Mouse (Mus musculus): ENCODE data around the gene Adam10. TPM values are rescaled to one million over a fixed set of nuclear protein-coding genes. Genes with fewer than 3 reads are reported as not detected.

Adam10 gene
- total RNA-seq, 2 experiments from 2014 or later = 66.8 to 68.4 TPM

- intact Hi-C loops (cut with DNase I) = no loop called here
- no peak for DNase-seq (ENCODE audit: low spot score in 2 of 2)
Measured at GRCm38 (mm10) chr9:70739998-70740397, 61.2 kb downstream of the Adam10 start.

GRCm38 (mm10) chr9:70751504-70752222 lies 72.9 kb downstream of the Adam10 start:
- no peak for DNase-seq (ENCODE audit: low spot score in 2 of 2)
- intact Hi-C loops (cut with DNase I) = no loop called here

- DNase-seq (ENCODE audit: low spot score in 2 of 2) = no peak
- intact Hi-C loops (cut with DNase I) = no loop called here
Measured at GRCm38 (mm10) chr9:70760974-70761373, 82.2 kb downstream of the Adam10 start.

GRCm38 (mm10) chr9:70775517-70775916 lies 96.7 kb downstream of the Adam10 start:
- intact Hi-C loops (cut with DNase I) = no loop called here
- DNase-seq (ENCODE audit: low spot score in 2 of 2) = no peak

- DNase-seq (ENCODE audit: low spot score in 2 of 2) = no peak
- intact Hi-C loops (cut with DNase I) = loop anchor here (10.0 kb wide), 1 partner anchor 213 kb away; no protein-coding TSS in a partner anchor
Measured at GRCm38 (mm10) chr9:70782191-70782590, 103.4 kb downstream of the Adam10 start.

GRCm38 (mm10) chr9:70788705-70789104 lies 109.9 kb downstream of the Adam10 start:
- peak; percentile 50 to 61 for DNase-seq (ENCODE audit: low spot score in 2 of 2)
- intact Hi-C loops (cut with DNase I) = loop anchor here (10.0 kb wide), 1 partner anchor 206 kb away; no protein-coding TSS in a partner anchor

- intact Hi-C loops (cut with DNase I) = no loop called here
- DNase-seq (ENCODE audit: low spot score in 2 of 2) = no peak
Measured at GRCm38 (mm10) chr9:70790621-70791020, 111.8 kb downstream of the Adam10 start.

- DNase-seq (ENCODE audit: low spot score in 2 of 2) = no peak
- intact Hi-C loops (cut with DNase I) = no loop called here
Measured at GRCm38 (mm10) chr9:70794643-70795438, 116.0 kb downstream of the Adam10 start.

GRCm38 (mm10) chr9:70795439-70795757 lies 116.6 kb downstream of the Adam10 start:
- intact Hi-C loops (cut with DNase I) = no loop called here
- no peak for DNase-seq (ENCODE audit: low spot score in 2 of 2)

- intact Hi-C loops (cut with DNase I) = no loop called here
Measured at GRCm38 (mm10) chr9:70800588-70801315, 122.0 kb downstream of the Adam10 start.

GRCm38 (mm10) chr9:70801761-70802160 lies 123.0 kb downstream of the Adam10 start:
- DNase-seq (ENCODE audit: low spot score in 2 of 2) = no peak
- intact Hi-C loops (cut with DNase I) = no loop called here

More at GRCm38 (mm10) chr9:70800588-70801315, 122.0 kb downstream of the Adam10 start:
- no peak for DNase-seq (ENCODE audit: low spot score in 2 of 2)

- no peak for DNase-seq (ENCODE audit: low spot score in 2 of 2)
- intact Hi-C loops (cut with DNase I) = no loop called here
Measured at GRCm38 (mm10) chr9:70802816-70803215, 124.0 kb downstream of the Adam10 start.

GRCm38 (mm10) chr9:70806069-70806468 lies 127.3 kb downstream of the Adam10 start:
- DNase-seq (ENCODE audit: low spot score in 2 of 2) = no peak
- intact Hi-C loops (cut with DNase I) = no loop called here

GRCm38 (mm10) chr9:70807714-70808113 lies 128.9 kb downstream of the Adam10 start:
- no peak for DNase-seq (ENCODE audit: low spot score in 2 of 2)

GRCm38 (mm10) chr9:70812551-70812950 lies 133.8 kb downstream of the Adam10 start:
- intact Hi-C loops (cut with DNase I) = no loop called here
- DNase-seq (ENCODE audit: low spot score in 2 of 2) = no peak

More at GRCm38 (mm10) chr9:70807714-70808113, 128.9 kb downstream of the Adam10 start:
- intact Hi-C loops (cut with DNase I) = no loop called here

GRCm38 (mm10) chr9:70816701-70817305 lies 138.0 kb downstream of the Adam10 start:
- intact Hi-C loops (cut with DNase I) = no loop called here
- DNase-seq (ENCODE audit: low spot score in 2 of 2) = peak; percentile 38 to 52

GRCm38 (mm10) chr9:70817396-70817795 lies 138.6 kb downstream of the Adam10 start:
- no peak for DNase-seq (ENCODE audit: low spot score in 2 of 2)
- intact Hi-C loops (cut with DNase I) = no loop called here

- intact Hi-C loops (cut with DNase I) = no loop called here
Measured at GRCm38 (mm10) chr9:70818739-70819138, 139.9 kb downstream of the Adam10 start.

GRCm38 (mm10) chr9:70824103-70824502 lies 145.3 kb downstream of the Adam10 start:
- intact Hi-C loops (cut with DNase I) = no loop called here
- DNase-seq (ENCODE audit: low spot score in 2 of 2) = no peak

More at GRCm38 (mm10) chr9:70818739-70819138, 139.9 kb downstream of the Adam10 start:
- no peak for DNase-seq (ENCODE audit: low spot score in 2 of 2)

- no peak for DNase-seq (ENCODE audit: low spot score in 2 of 2)
- intact Hi-C loops (cut with DNase I) = no loop called here
Measured at GRCm38 (mm10) chr9:70827911-70828310, 149.1 kb downstream of the Adam10 start.

Measured in left cerebral cortex, postnatal 36 days (tissue).